Mouse (Mus musculus) midbrain, postnatal 0 days (tissue): Measurements from ENCODE around the gene Reps2. TPM values are rescaled to one million over a fixed set of nuclear protein-coding genes. Genes with fewer than 3 reads are reported as not detected.

Source experiments
- ATAC-seq: fragments of 200-750 bp; cut with Nextera tagmentation; 2 replicates; pipeline ENCODE4 v1.8.0; 2017; ENCODE audit warnings: moderate number of reproducible peaks, mild to moderate bottlenecking, moderate TSS enrichment, moderate library complexity; ENCODE audit not compliant: low FRiP score
- DNase-seq: peaks from one replicate; pipeline ENCODE4 v3.0.0-alpha.2; 2015; ENCODE audit warnings: low spot score
- H3K27ac ChIP-seq: fragments of 300-500 bp; sonication (generic); 2 replicates; pipeline ENCODE4 v1.5.1; 2014; ENCODE audit warnings: low read depth, mild to moderate bottlenecking, low read length, mixed read lengths
- H3K27me3 ChIP-seq: fragments of 300-500 bp; sonication (generic); 2 replicates; pipeline ENCODE4 v1.6.1; 2014; ENCODE audit warnings: low read length, control low read depth, mixed read lengths; ENCODE audit not compliant: insufficient read depth
- H3K36me3 ChIP-seq: fragments of 300-500 bp; sonication (generic); 2 replicates; pipeline ENCODE4 v1.6.1; 2014; ENCODE audit warnings: low read length, control low read depth, mixed read lengths; ENCODE audit not compliant: insufficient read depth
- H3K4me1 ChIP-seq: fragments of 300-500 bp; sonication (generic); 2 replicates; pipeline ENCODE4 v1.6.1; 2014; ENCODE audit warnings: mild to moderate bottlenecking, control low read depth, antibody characterized with exemption, low read length, mixed read lengths; ENCODE audit not compliant: insufficient read depth
- H3K4me2 ChIP-seq: fragments of 300-500 bp; sonication (generic); 2 replicates; pipeline ENCODE4 v1.6.1; 2014; ENCODE audit warnings: low read depth, mild to moderate bottlenecking, low read length, mixed read lengths; ENCODE audit not compliant: poor library complexity, severe bottlenecking
- H3K4me3 ChIP-seq: fragments of 300-500 bp; sonication (generic); 2 replicates; pipeline ENCODE4 v1.5.1; 2014; ENCODE audit warnings: low read depth, mild to moderate bottlenecking, low read length, moderate library complexity
- H3K9ac ChIP-seq: fragments of 300-500 bp; sonication (generic); replicated peaks from 2 replicates; pipeline ENCODE4 v1.6.1; 2014; ENCODE audit warnings: mild to moderate bottlenecking, low read length, moderate library complexity, mixed read lengths; ENCODE audit not compliant: poor library complexity, severe bottlenecking
- H3K9me3 ChIP-seq: fragments of 300-500 bp; sonication (generic); 2 replicates; pipeline ENCODE4 v1.6.1; 2016; ENCODE audit warnings: low read length, control low read depth
- CTCF ChIP-seq: IDR thresholded peaks from 2 replicates; pipeline ENCODE4 v1.5.1; 2016; ENCODE audit warnings: antibody characterized with exemption, mild to moderate bottlenecking
- WGBS: fragments of 180-500 bp; shearing (Covaris S2); extraction: QIAGEN DNeasy Blood & Tissue Kit; methylation state at CpG from one replicate; pipeline ENCODE4 v1.1.7; 2014; 5-methylcytosine and 5-hydroxymethylcytosine counted together
- polyA plus RNA-seq: library from polyadenylated mRNA; unstranded; fragments of >200 nt; fragmentation: Nextera tagmentation; extraction: Ambion mirVana; gene quantifications from 2 replicates; pipeline ENCODE4 v1.2.1, GENCODE M21; 2015
- total RNA-seq: library from RNA; depleted of rRNA; stranded (reverse); fragments of >200 nt; gene quantifications from 2 replicates; pipeline ENCODE4 v1.2.3, GENCODE M21; 2014; rRNA removed

The Reps2 gene
- total and polyA plus RNA-seq, 2 experiments from 2014 or later, result 3.0 to 16.5 TPM

GRCm38 (mm10) chrX:162413124-162413523, 230.3 kb downstream of the Reps2 start:
- 88% methylated on average over 2 of the region's 2 CpGs for WGBS
- H3K4me3 ChIP-seq, result no peak overlapping the region
- no peaks in the 10 kb centered on the region for H3K4me1 ChIP-seq
- no peaks in the 10 kb centered on the region for H3K9me3 ChIP-seq
- H3K27me3 ChIP-seq, result no peaks in the 10 kb centered on the region
- TF ChIP-seq CTCF, result no peak
- no peak overlapping the region for H3K9ac ChIP-seq
- ATAC-seq (no peak), DNase-seq (no peak)
- no peak overlapping the region for H3K4me2 ChIP-seq
- H3K36me3 ChIP-seq, result no peaks in the 10 kb centered on the region
- H3K27ac ChIP-seq, result no peak overlapping the region

- ATAC-seq (no peak), DNase-seq (no peak)
- Histone ChIP-seq H3K4me2 (no peak overlapping the region), H3K9me3 (no peaks in the 10 kb centered on the region), H3K36me3 (no peaks in the 10 kb centered on the region), H3K27me3 (no peaks in the 10 kb centered on the region), H3K4me3 (no peak overlapping the region), H3K4me1 (no peaks in the 10 kb centered on the region), H3K27ac (no peak overlapping the region), H3K9ac (no peak overlapping the region)
- WGBS, result 70% methylated on average over 4 of the region's 4 CpGs
- TF ChIP-seq CTCF, result no peak
These were observed 236.2 kb downstream of the Reps2 start for GRCm38 (mm10) chrX:162407291-162407690.

GRCm38 (mm10) chrX:162402487-162402886, 241.0 kb downstream of the Reps2 start:
- 72% methylated on average over 3 of the region's 3 CpGs for WGBS
- DNase-seq (no peak), ATAC-seq (no peak)
- no peak overlapping the region for H3K9ac ChIP-seq
- H3K4me3 ChIP-seq, result no peak overlapping the region
- no peak for TF ChIP-seq CTCF
- H3K36me3 ChIP-seq, result no peaks in the 10 kb centered on the region
- H3K4me2 ChIP-seq, result no peak overlapping the region
- H3K4me1 ChIP-seq, result no peaks in the 10 kb centered on the region
- no peak overlapping the region for H3K27ac ChIP-seq
- H3K27me3 ChIP-seq, result no peaks in the 10 kb centered on the region
- no peaks in the 10 kb centered on the region for H3K9me3 ChIP-seq

GRCm38 (mm10) chrX:162380730-162381129, 262.7 kb downstream of the Reps2 start:
- Histone ChIP-seq H3K4me1 (no peaks in the 10 kb centered on the region), H3K9ac (no peak overlapping the region), H3K4me2 (no peak overlapping the region), H3K9me3 (no peaks in the 10 kb centered on the region), H3K27ac (no peak overlapping the region), H3K4me3 (no peak overlapping the region), H3K27me3 (no peaks in the 10 kb centered on the region), H3K36me3 (no peaks in the 10 kb centered on the region)
- ATAC-seq, result no peak
- WGBS, result 90% methylated on average over 1 of the region's 1 CpGs
- TF ChIP-seq CTCF, result no peak
- DNase-seq, result no peak

GRCm38 (mm10) chrX:162363206-162363605, 280.2 kb downstream of the Reps2 start:
- no peak overlapping the region for H3K4me3 ChIP-seq
- no peak for DNase-seq
- WGBS, result 52% methylated on average over 2 of the region's 2 CpGs
- no peak overlapping the region for H3K9ac ChIP-seq
- H3K27me3 ChIP-seq, result no peaks in the 10 kb centered on the region
- no peak for TF ChIP-seq CTCF
- H3K27ac ChIP-seq, result no peak overlapping the region
- no peaks in the 10 kb centered on the region for H3K9me3 ChIP-seq
- H3K4me2 ChIP-seq, result no peak overlapping the region
- H3K4me1 ChIP-seq, result no peaks in the 10 kb centered on the region
- ATAC-seq, result no peak
- no peaks in the 10 kb centered on the region for H3K36me3 ChIP-seq

Other genes with a start within 250 kb of the Reps2 start
- gene Rbbp7, start 116.8 kb upstream of the Reps2 start, total RNA-seq, result 113 and 134 TPM in 2 replicates
- gene Rbbp7, start 116.8 kb upstream of the Reps2 start, polyA plus RNA-seq, result 229 and 240 TPM in 2 replicates
- gene Txlng, start 185.8 kb upstream of the Reps2 start, total RNA-seq, result 12.7 and 13.6 TPM in 2 replicates
- gene Txlng, start 185.8 kb upstream of the Reps2 start, polyA plus RNA-seq, result 11.4 and 12.3 TPM in 2 replicates
- gene Syap1, start 244.8 kb upstream of the Reps2 start, total RNA-seq, result 36.1 and 38.1 TPM in 2 replicates
- gene Syap1, start 244.8 kb upstream of the Reps2 start, polyA plus RNA-seq, result 39.5 and 44.0 TPM in 2 replicates